Mouse (Mus musculus) MEL (cell line): ENCODE measurements around the gene Tmem9.

Source experiments
- CTCF ChIP-seq, 3 experiments: IDR thresholded peaks in 2 of 3; conservative IDR thresholded peaks in 1 of 3; 2 replicates each; pipeline ENCODE4 v1.5.1; 2011 to 2012; ENCODE audit warnings: low read length in 3 of 3, low read depth in 2 of 3, mild to moderate bottlenecking in 2 of 3, improper control_type of control experiment in 1 of 3, inconsistent platforms in 1 of 3, mixed read lengths in 1 of 3, moderate library complexity in 1 of 3; ENCODE audit not compliant: control insufficient read depth in 1 of 3, insufficient read depth in 1 of 3, poor library complexity in 1 of 3, severe bottlenecking in 1 of 3
- GABPA ChIP-seq: IDR thresholded peaks from 2 replicates; pipeline ENCODE4 v1.6.1; 2012; ENCODE audit warnings: low read depth, mild to moderate bottlenecking, inconsistent platforms, low read length, improper control_type of control experiment, moderate library complexity
- GATA1 ChIP-seq: IDR thresholded peaks from 2 replicates; pipeline ENCODE4 v1.6.1; 2011; ENCODE audit warnings: low read depth, low read length, improper control_type of control experiment
- JUND ChIP-seq: IDR thresholded peaks from 2 replicates; pipeline ENCODE4 v1.6.1; 2011; ENCODE audit warnings: low read depth, mild to moderate bottlenecking, improper control_type of control experiment, low read length
- MAZ ChIP-seq: IDR thresholded peaks from 2 replicates; pipeline ENCODE4 v1.6.1; 2012; ENCODE audit warnings: low read depth, mild to moderate bottlenecking, inconsistent platforms, low read length, improper control_type of control experiment
- TAL1 ChIP-seq: IDR thresholded peaks from 2 replicates; pipeline ENCODE4 v1.6.1; 2012; ENCODE audit warnings: mild to moderate bottlenecking, inconsistent platforms, low read length, moderate library complexity, mixed read lengths
- TBP ChIP-seq: IDR thresholded peaks from 2 replicates; pipeline ENCODE4 v1.8.0; 2011; ENCODE audit warnings: low read depth, low read length, improper control_type of control experiment
- USF1 ChIP-seq: IDR thresholded peaks from 2 replicates; pipeline ENCODE4 v1.6.1; 2014; ENCODE audit warnings: low read depth, mild to moderate bottlenecking, inconsistent platforms, low read length, improper control_type of control experiment, moderate library complexity
- ZKSCAN1 ChIP-seq: IDR thresholded peaks from 2 replicates; pipeline ENCODE4 v1.6.1; 2012; ENCODE audit warnings: low read depth, mild to moderate bottlenecking, inconsistent platforms, low read length, improper control_type of control experiment, moderate library complexity

DNA sequence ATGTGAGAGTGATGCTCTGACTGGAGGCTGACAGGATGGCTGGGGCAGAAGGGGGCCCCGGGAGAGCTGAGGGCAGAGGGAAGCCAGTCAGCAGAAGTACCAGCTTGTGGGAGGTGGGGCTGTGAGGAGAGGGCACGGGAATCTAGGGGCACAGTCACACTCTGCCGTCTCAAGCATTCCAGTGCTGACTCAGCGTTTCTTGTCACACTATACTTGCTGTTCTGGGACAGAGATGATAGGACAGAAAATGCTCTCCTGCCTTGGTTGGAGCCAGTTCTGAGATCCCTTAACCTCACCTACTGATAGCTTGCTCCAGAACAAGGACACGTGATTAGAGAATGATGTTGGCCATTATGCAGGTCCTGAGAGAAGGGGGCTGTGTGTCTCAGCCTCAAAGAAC is 44.8 kb upstream of the Tmem9 start:
- TF ChIP-seq TAL1 (no peak), MAZ (no peak), CTCF (IDR thresholded peaks at IDR 0.05 in 2 of 3, conservative IDR thresholded peaks at IDR 0.05 in 1 of 3; ENCODE audit: control insufficient read depth in 1 of 3, insufficient read depth in 1 of 3, low read depth in 2 of 3, low read length in 3 of 3, poor library complexity in 1 of 3, severe bottlenecking in 1 of 3) (no peak), GATA1 (no peak), TBP (no peak), JUND (no peak), GABPA (no peak), ZKSCAN1 (no peak), USF1 (no peak)
